Mouse (Mus musculus): Measurements from ENCODE around the gene Rab4a.
"Not testable (repeated sequence)": the region's sequence is repeated elsewhere in the genome, so short reads cannot be mapped to it uniquely, and the experiment has no call there.

DNA sequence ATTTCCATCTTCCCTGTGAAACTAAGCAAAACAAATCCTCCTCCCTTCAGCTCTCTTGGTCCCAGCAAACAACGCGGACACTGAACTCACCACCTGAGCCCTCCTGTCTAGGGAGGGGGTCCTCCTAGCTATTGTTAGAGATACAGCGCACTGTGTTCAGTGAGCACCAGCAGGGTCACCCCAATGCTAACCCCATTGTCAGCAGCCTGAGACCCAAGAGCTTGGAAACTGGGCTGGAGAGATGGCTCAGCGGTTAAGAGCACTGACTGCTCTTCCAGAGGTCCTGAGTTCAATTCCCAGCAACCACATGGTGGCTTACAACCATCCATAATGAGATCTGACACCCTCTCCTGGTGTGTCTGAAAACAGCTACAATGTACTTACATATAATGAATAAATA lies 3.6 kb downstream of the Rab4a start:
- not testable (repeated sequence) for TF ChIP-seq POLR2A (IDR thresholded peaks at IDR 0.05; ENCODE audit: control insufficient read depth, extremely low read depth, insufficient read depth, low read length, poor library complexity); CTCF (IDR thresholded peaks at IDR 0.05; ENCODE audit: borderline replicate concordance, control insufficient read depth, extremely low read depth, insufficient read depth, low read length, poor library complexity)
